In genomic region chr8:105488082-105488481, GRCm38 (mm10) we compare ENCODE assay signal across 17 mouse cellular contexts. TPM values are rescaled to one million over a fixed set of nuclear protein-coding genes. Genes with fewer than 3 reads are reported as not detected.
"Had no signal": no experiment of that assay in that cellular context is flagged by ENCODE, and none has a peak within 500 bp of the region (broad histone marks: within the 10 kb centered on the region; RNA-seq: fewer than 3 reads in every experiment).

No protein-coding gene starts in this region.

- DNase-seq: left cerebral cortex, postnatal 4 days; liver; liver, embryonic 13.5 days; liver, postnatal 0 days; lung, adult 18-20 months; lung, adult 2 months; lung, embryonic 14.5 days; lung, postnatal 10 days; lung, postnatal 14 days; lung, postnatal 36 days; midbrain, embryonic 14.5 days had no signal

- ATAC-seq: liver, embryonic 12.5 days; liver, postnatal 0 days; lung, postnatal 0 days; midbrain, embryonic 13.5 days; midbrain, embryonic 15.5 days; midbrain, embryonic 16.5 days had no signal

RNA-seq across cellular contexts. Expression of gene Hsd11b2, which starts 30.5 kb away (rescaled TPM):
- polyA plus RNA-seq: macrophage had no signal
